Mouse (Mus musculus): ENCODE measurements at regions not wholly inside any gene's neighbourhood (a gene's known extent, or its start where the extent isn't known, plus 50 kb on each side); places are given as distances from the start of the nearest gene placed in this dataset.

DNA sequence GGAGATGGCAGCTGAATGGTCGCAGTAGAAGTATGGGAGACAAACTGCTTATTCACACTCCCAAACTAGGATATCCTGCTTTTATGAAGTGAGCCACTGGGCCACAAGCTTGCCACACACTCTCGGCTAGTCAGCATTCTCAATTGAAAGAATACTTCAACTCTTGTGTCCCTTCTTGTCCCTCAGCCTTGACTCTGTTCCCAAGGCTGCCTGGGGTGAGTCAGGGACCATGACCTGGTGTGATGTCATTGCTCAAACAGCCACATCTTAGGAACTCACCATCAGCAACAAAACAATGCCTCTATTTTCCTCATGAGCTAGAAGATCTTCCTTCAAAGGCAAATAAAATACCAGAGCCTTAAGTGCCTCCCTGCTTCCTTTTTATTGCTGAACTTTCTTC lies 224.6 kb downstream of the Klf6 start:
- Histone ChIP-seq H3K4me2 (ENCODE audit: low read depth, low read length) (no peak overlapping the region), H3K27me3 (replicated peaks; ENCODE audit: control insufficient read depth, insufficient read depth, low read length) (no peaks in the 10 kb centered on the region), H3K36me3 (ENCODE audit: control insufficient read depth, insufficient read depth, low read length) (no peaks in the 10 kb centered on the region), H3K4me3 (ENCODE audit: low read length) (no peak overlapping the region), H3K4me1 (ENCODE audit: control insufficient read depth, insufficient read depth, low read length) (no peaks in the 10 kb centered on the region), H3K27ac (ENCODE audit: low read length) (no peak overlapping the region), H3K9me3 (ENCODE audit: control insufficient read depth, low read length) (no peaks in the 10 kb centered on the region), H3K9ac (ENCODE audit: low read depth, low read length) (no peak overlapping the region)
- 77% methylated on average over 2 of the region's 2 CpGs for WGBS
- ATAC-seq = no peak

DNA sequence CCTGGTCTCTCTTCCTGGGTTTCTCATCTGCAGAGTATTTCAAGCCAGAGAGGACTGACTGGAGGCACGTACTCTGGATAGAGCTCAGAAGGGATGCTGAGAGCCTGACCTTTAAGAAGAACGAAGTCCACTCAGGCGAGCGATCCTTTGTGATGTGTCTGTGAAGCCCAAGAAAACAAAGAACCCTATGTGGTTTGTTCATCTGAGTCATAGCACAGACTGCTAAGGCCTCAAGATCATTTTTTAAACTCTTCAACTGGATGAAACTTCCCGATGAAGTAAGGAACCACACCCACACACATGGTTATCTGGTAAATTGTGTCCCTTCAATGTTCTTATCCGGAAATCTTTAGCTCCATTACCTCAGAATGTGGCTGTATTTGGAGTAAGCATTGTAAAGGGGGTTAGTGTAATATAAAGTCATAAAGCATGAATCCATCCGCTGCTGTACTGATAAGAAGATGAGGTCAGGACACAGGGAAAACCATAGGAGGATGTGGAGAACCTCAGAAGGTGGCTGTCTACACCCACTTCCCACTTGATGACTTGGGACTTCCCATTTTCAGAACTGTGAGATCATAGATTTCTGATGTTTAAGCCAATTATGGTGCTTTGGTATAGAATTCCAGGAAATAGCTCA lies 247.9 kb downstream of the Klf6 start:
- no peaks in the 10 kb centered on the region for H3K36me3 ChIP-seq (ENCODE audit: control insufficient read depth, insufficient read depth, low read length)
- no peak overlapping the region for H3K4me3 ChIP-seq (ENCODE audit: low read length)
- H3K4me1 ChIP-seq (ENCODE audit: control insufficient read depth, insufficient read depth, low read length) = no peaks in the 10 kb centered on the region
- no peaks in the 10 kb centered on the region for H3K9me3 ChIP-seq (ENCODE audit: control insufficient read depth, low read length)
- ATAC-seq = peak; percentile 95
- no peak overlapping the region for H3K27ac ChIP-seq (ENCODE audit: low read length)
- H3K27me3 ChIP-seq (replicated peaks; ENCODE audit: control insufficient read depth, insufficient read depth, low read length) = no peaks in the 10 kb centered on the region
- WGBS = 70% methylated on average over 7 of the region's 7 CpGs
- H3K9ac ChIP-seq (ENCODE audit: low read depth, low read length) = no peak overlapping the region
- H3K4me2 ChIP-seq (ENCODE audit: low read depth, low read length) = no peak overlapping the region

DNA sequence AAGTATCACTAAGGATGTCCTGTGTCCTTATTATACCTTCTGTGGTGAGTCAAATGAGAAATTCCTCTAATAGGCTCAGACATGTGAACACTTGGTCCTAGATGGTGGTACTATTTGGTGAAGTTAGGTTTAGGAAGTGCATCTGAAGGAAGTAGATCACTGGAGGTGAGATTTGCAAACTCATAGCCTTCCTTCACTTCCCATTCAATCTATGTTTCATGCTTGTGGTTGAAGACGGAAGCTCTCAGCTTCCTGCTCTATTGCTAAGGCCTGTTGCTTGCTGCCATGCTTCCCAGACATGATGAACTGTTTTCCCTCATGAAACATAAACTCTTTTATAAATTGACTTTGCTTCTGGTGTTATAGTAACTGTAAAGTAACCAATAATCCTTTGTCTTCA lies 258.4 kb downstream of the Klf6 start:
- H3K27ac ChIP-seq (ENCODE audit: low read length) = no peak overlapping the region
- H3K4me1 ChIP-seq (ENCODE audit: control insufficient read depth, insufficient read depth, low read length) = no peaks in the 10 kb centered on the region
- H3K4me3 ChIP-seq (ENCODE audit: low read length) = no peak overlapping the region
- H3K4me2 ChIP-seq (ENCODE audit: low read depth, low read length) = no peak overlapping the region
- H3K27me3 ChIP-seq (replicated peaks; ENCODE audit: control insufficient read depth, insufficient read depth, low read length) = no peaks in the 10 kb centered on the region
- H3K9me3 ChIP-seq (ENCODE audit: control insufficient read depth, low read length) = no peaks in the 10 kb centered on the region
- no peaks in the 10 kb centered on the region for H3K36me3 ChIP-seq (ENCODE audit: control insufficient read depth, insufficient read depth, low read length)
- no peak overlapping the region for H3K9ac ChIP-seq (ENCODE audit: low read depth, low read length)
- no peak for ATAC-seq
- WGBS = 88% methylated on average over 1 of the region's 1 CpGs

DNA sequence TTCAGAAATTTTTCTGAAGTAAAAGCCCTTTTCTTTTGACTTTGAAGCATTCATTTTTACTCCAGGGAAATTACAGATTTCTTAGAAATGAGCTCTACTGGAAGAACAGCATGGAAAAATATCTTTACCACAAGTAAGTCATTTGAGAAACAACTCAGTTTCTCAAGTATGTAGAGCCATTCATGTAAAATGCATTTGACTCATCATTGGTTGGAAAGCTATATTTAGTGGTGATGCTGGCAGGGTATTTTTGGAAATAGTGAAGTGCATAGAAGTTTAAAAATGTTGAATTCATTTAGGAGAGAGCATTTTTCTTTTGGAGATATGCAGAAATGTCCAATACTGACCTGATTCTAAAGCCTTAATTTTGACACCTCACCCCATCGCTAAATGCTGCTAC lies 266.0 kb downstream of the Klf6 start:
- ATAC-seq = no peak
- no peak overlapping the region for H3K27ac ChIP-seq (ENCODE audit: low read length)
- H3K4me3 ChIP-seq (ENCODE audit: low read length) = no peak overlapping the region
- H3K4me2 ChIP-seq (ENCODE audit: low read depth, low read length) = no peak overlapping the region
- H3K27me3 ChIP-seq (replicated peaks; ENCODE audit: control insufficient read depth, insufficient read depth, low read length) = no peaks in the 10 kb centered on the region
- no peaks in the 10 kb centered on the region for H3K9me3 ChIP-seq (ENCODE audit: control insufficient read depth, low read length)
- H3K4me1 ChIP-seq (ENCODE audit: control insufficient read depth, insufficient read depth, low read length) = peaks cover 6% of the 10 kb centered on the region; the same call in 1 of the 2 replicates
- H3K36me3 ChIP-seq (ENCODE audit: control insufficient read depth, insufficient read depth, low read length) = no peaks in the 10 kb centered on the region
- H3K9ac ChIP-seq (ENCODE audit: low read depth, low read length) = no peak overlapping the region
- WGBS = 100% methylated on average over 1 of the region's 1 CpGs

DNA sequence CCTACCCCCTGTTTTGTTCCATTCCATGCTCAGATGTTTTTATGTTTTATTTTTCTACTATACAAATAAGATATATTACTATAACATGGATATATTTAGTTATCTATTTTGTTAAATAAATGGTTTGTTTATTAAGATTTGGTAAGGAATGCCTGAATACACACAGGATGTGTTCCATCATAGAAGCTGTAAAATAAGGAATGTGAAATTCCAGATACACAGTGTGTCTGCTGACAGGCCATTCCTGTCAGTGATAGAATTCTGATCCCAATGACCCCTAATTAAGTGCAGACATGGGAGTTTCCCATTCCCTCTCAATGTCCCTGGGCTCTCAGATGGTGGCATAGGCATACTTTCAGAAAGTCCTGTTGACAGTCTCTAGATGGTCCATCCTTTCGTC lies 267.6 kb downstream of the Klf6 start:
- Histone ChIP-seq H3K27me3 (replicated peaks; ENCODE audit: control insufficient read depth, insufficient read depth, low read length) (no peaks in the 10 kb centered on the region), H3K4me2 (ENCODE audit: low read depth, low read length) (no peak overlapping the region), H3K9ac (ENCODE audit: low read depth, low read length) (no peak overlapping the region), H3K4me1 (ENCODE audit: control insufficient read depth, insufficient read depth, low read length) (peaks cover 6% of the 10 kb centered on the region; the same call in 1 of the 2 replicates), H3K9me3 (ENCODE audit: control insufficient read depth, low read length) (no peaks in the 10 kb centered on the region), H3K36me3 (ENCODE audit: control insufficient read depth, insufficient read depth, low read length) (no peaks in the 10 kb centered on the region), H3K4me3 (ENCODE audit: low read length) (no peak overlapping the region), H3K27ac (ENCODE audit: low read length) (no peak overlapping the region)
- 67% methylated on average over 1 of the region's 1 CpGs for WGBS
- no peak for ATAC-seq

DNA sequence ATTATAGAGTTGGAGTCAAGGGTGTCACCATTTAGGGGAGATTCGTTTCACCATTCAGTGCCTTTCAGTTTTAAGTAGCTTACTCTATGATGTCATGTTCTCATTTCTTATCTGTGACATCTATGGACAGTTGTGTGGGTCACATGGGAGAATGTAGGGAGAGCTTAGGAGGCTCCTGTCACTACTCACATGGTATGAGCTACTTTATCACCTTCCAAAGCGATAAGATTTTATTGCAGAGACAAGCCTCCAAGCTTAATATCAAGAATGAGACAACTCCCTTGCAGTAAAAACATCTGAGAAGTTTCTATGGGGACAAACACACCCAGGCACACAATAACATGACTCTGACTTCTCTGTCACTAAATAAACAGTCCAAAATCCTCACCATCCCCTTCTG lies 270.1 kb downstream of the Klf6 start:
- H3K4me2 ChIP-seq (ENCODE audit: low read depth, low read length) = no peak overlapping the region
- H3K9ac ChIP-seq (ENCODE audit: low read depth, low read length) = no peak overlapping the region
- peak; percentile 99 for ATAC-seq
- peaks cover 6% of the 10 kb centered on the region; the same call in 1 of the 2 replicates for H3K4me1 ChIP-seq (ENCODE audit: control insufficient read depth, insufficient read depth, low read length)
- no peak overlapping the region for H3K27ac ChIP-seq (ENCODE audit: low read length)
- no peaks in the 10 kb centered on the region for H3K9me3 ChIP-seq (ENCODE audit: control insufficient read depth, low read length)
- H3K36me3 ChIP-seq (ENCODE audit: control insufficient read depth, insufficient read depth, low read length) = no peaks in the 10 kb centered on the region
- WGBS = 56% methylated on average over 2 of the region's 2 CpGs
- H3K27me3 ChIP-seq (replicated peaks; ENCODE audit: control insufficient read depth, insufficient read depth, low read length) = no peaks in the 10 kb centered on the region
- no peak overlapping the region for H3K4me3 ChIP-seq (ENCODE audit: low read length)

DNA sequence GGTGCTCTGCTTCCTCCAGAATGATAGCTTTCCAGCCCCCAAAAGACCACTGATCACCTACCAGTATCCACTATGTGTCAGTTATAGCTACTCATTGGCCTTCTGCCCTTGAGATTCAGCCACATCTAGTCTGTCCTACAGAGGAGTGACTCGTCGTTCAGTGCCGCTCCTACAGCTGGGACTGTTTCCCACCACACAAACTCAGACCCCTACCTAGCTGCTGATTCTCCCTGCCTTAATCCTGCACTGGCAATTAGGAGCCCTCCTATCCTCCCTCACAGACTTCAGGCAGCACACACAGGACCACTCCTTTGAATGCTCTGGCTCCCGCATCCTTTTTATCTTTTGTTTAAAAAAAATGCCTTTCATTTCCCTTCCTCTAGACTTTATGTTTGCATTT lies 275.9 kb downstream of the Klf6 start:
- ATAC-seq = no peak
- Histone ChIP-seq H3K9me3 (ENCODE audit: control insufficient read depth, low read length) (no peaks in the 10 kb centered on the region), H3K9ac (ENCODE audit: low read depth, low read length) (no peak overlapping the region), H3K4me2 (ENCODE audit: low read depth, low read length) (no peak overlapping the region), H3K36me3 (ENCODE audit: control insufficient read depth, insufficient read depth, low read length) (no peaks in the 10 kb centered on the region), H3K27ac (ENCODE audit: low read length) (no peak overlapping the region), H3K4me1 (ENCODE audit: control insufficient read depth, insufficient read depth, low read length) (no peaks in the 10 kb centered on the region), H3K27me3 (replicated peaks; ENCODE audit: control insufficient read depth, insufficient read depth, low read length) (no peaks in the 10 kb centered on the region), H3K4me3 (ENCODE audit: low read length) (no peak overlapping the region)
- 50% methylated on average over 4 of the region's 4 CpGs for WGBS

DNA sequence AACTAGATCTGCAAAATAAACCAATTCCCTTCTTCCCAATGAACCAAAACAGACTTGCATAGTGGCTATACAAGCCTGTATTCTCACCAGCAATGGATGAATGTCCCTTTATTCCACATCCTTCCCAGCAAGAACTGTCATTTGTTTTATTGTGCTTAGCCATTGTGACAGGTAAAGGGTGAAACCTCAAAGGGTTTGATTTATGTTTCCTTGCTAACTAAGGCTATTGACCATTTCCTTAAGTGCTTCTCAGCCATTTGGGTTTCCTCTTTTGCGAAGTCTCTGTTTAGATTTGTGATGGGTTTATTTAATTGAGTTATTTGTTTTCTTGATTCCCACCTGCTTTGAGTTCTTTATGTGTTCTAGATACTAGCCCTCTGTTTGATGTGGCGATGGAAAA lies 281.5 kb downstream of the Klf6 start:
- 45% methylated on average over 2 of the region's 2 CpGs for WGBS
- ATAC-seq = no peak
- no peaks in the 10 kb centered on the region for H3K4me1 ChIP-seq (ENCODE audit: control insufficient read depth, insufficient read depth, low read length)
- H3K9ac ChIP-seq (ENCODE audit: low read depth, low read length) = no peak overlapping the region
- H3K4me3 ChIP-seq (ENCODE audit: low read length) = no peak overlapping the region
- no peak overlapping the region for H3K4me2 ChIP-seq (ENCODE audit: low read depth, low read length)
- no peak overlapping the region for H3K27ac ChIP-seq (ENCODE audit: low read length)
- H3K27me3 ChIP-seq (replicated peaks; ENCODE audit: control insufficient read depth, insufficient read depth, low read length) = no peaks in the 10 kb centered on the region
- H3K9me3 ChIP-seq (ENCODE audit: control insufficient read depth, low read length) = no peaks in the 10 kb centered on the region
- no peaks in the 10 kb centered on the region for H3K36me3 ChIP-seq (ENCODE audit: control insufficient read depth, insufficient read depth, low read length)

DNA sequence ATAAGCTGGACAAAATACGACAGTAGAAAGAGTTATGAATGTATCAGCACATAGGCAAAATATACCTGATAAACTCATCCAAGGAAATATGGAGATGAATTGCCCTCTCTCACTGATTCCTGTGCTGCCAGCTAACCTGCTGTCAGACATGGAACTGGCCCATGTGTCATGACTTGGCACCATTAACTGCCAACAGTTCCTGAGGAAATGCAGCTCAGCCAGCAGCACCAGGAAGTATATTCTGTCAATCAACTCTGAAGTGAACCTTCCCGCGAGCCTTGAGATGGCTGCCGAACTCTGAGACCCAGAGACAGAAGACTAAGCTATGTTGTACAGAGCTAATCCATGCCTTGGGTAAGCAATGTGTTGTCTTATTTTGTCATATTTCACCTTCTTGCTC lies 292.4 kb downstream of the Klf6 start:
- Histone ChIP-seq H3K4me3 (ENCODE audit: low read length) (no peak overlapping the region), H3K27me3 (replicated peaks; ENCODE audit: control insufficient read depth, insufficient read depth, low read length) (no peaks in the 10 kb centered on the region), H3K4me1 (ENCODE audit: control insufficient read depth, insufficient read depth, low read length) (no peaks in the 10 kb centered on the region), H3K9me3 (ENCODE audit: control insufficient read depth, low read length) (no peaks in the 10 kb centered on the region), H3K27ac (ENCODE audit: low read length) (no peak overlapping the region), H3K4me2 (ENCODE audit: low read depth, low read length) (no peak overlapping the region), H3K36me3 (ENCODE audit: control insufficient read depth, insufficient read depth, low read length) (no peaks in the 10 kb centered on the region), H3K9ac (ENCODE audit: low read depth, low read length) (no peak overlapping the region)
- no peak for ATAC-seq
- WGBS = 76% methylated on average over 4 of the region's 4 CpGs

DNA sequence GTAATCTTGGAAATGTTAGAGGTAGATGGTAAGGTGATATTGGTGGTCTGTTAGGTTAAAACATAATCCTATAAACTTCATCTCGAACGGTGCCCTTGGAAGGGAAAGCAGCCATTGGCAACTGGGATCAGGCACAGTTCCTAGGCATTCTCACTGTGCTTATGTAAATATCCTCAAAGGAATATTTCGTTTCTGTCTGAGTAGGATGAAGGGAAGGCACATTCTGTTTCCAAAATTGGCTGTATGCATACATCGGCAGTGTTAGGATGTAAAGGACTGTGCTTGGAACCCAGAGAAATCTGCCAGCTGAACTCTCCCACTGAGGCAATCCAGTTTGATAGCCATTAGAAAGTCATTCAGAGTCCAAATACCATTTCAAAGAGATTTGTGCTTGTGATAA lies 294.9 kb downstream of the Klf6 start:
- ATAC-seq = no peak
- no peak overlapping the region for H3K4me3 ChIP-seq (ENCODE audit: low read length)
- no peak overlapping the region for H3K27ac ChIP-seq (ENCODE audit: low read length)
- no peak overlapping the region for H3K4me2 ChIP-seq (ENCODE audit: low read depth, low read length)
- no peaks in the 10 kb centered on the region for H3K27me3 ChIP-seq (replicated peaks; ENCODE audit: control insufficient read depth, insufficient read depth, low read length)
- no peaks in the 10 kb centered on the region for H3K36me3 ChIP-seq (ENCODE audit: control insufficient read depth, insufficient read depth, low read length)
- no peak overlapping the region for H3K9ac ChIP-seq (ENCODE audit: low read depth, low read length)
- no peaks in the 10 kb centered on the region for H3K9me3 ChIP-seq (ENCODE audit: control insufficient read depth, low read length)
- no peaks in the 10 kb centered on the region for H3K4me1 ChIP-seq (ENCODE audit: control insufficient read depth, insufficient read depth, low read length)
- WGBS = 67% methylated on average over 4 of the region's 4 CpGs
